Comparison of ENCODE assay signal across 23 mouse cellular contexts in genomic region chr11:40620036-40620435, GRCm38 (mm10).
DNase-seq lines count a peak whose midpoint lies in the region; ATAC-seq lines count a peak whose summit lies in the region.
"Had no signal": no experiment of that assay in that cellular context is flagged by ENCODE, and none has a peak within 500 bp of the region (broad histone marks: within the 10 kb centered on the region; RNA-seq: fewer than 3 reads in every experiment).

No protein-coding gene starts in this region.

- intact Hi-C loops in left cerebral cortex, postnatal 14 days (cut with DNase I), result no loop called here

- DNase-seq in forebrain, embryonic 14.5 days (ENCODE audit: low spot score), result peak; percentile 41
- no peak for DNase-seq in midbrain, embryonic 11.5 days (ENCODE audit: low spot score, missing footprints)
- peak; percentile 11 for DNase-seq in MN1 (ENCODE audit: low spot score)
- peak; percentile 36 for DNase-seq in retina, embryonic 14.5 days (ENCODE audit: low spot score)
- DNase-seq in thymus, postnatal 36 days, result no peak
- DNase-seq in left cerebral cortex, postnatal 14 days (ENCODE audit: low spot score in 2 of 2), result no peak
- DNase-seq: adrenal gland, adult 2 months; adrenal gland, postnatal 10 days; adrenal gland, postnatal 25 days; B cell, adult 2 months; cerebellum, adult 11-12 months; cerebellum, adult 2 months; cerebellum, adult 9-10 months; cerebellum, postnatal 10 days; cerebellum, postnatal 25 days; forebrain, postnatal 0 days had no signal

- no peaks in the 10 kb centered on the region for H3K36me3 ChIP-seq in forebrain, embryonic 14.5 days (ENCODE audit: control insufficient read depth, insufficient read depth, low read length)
- no peaks in the 10 kb centered on the region for H3K36me3 ChIP-seq in forebrain, embryonic 12.5 days (replicated peaks)
- H3K36me3 ChIP-seq in midbrain, embryonic 11.5 days (ENCODE audit: control insufficient read depth, insufficient read depth, low read length), result no peaks in the 10 kb centered on the region
- no peaks in the 10 kb centered on the region for H3K36me3 ChIP-seq in midbrain, embryonic 15.5 days (replicated peaks)
- H3K36me3 ChIP-seq: embryonic facial prominence, embryonic 10.5 days; embryonic facial prominence, embryonic 12.5 days; forebrain, embryonic 15.5 days; G1E had no signal

- no peak overlapping the region for H3K4me2 ChIP-seq in forebrain, embryonic 14.5 days (ENCODE audit: low read length)
- H3K4me2 ChIP-seq in forebrain, embryonic 12.5 days, result no peak overlapping the region
- H3K4me2 ChIP-seq in midbrain, embryonic 11.5 days, result no peak overlapping the region
- H3K4me2 ChIP-seq in midbrain, embryonic 15.5 days, result no peak overlapping the region
- H3K4me2 ChIP-seq: embryonic facial prominence, embryonic 12.5 days; forebrain, embryonic 15.5 days had no signal

- H3K27me3 ChIP-seq in forebrain, embryonic 14.5 days (replicated peaks; ENCODE audit: control insufficient read depth, insufficient read depth, low read length), result no peaks in the 10 kb centered on the region
- no peaks in the 10 kb centered on the region for H3K27me3 ChIP-seq in forebrain, embryonic 12.5 days
- H3K27me3 ChIP-seq in midbrain, embryonic 11.5 days (ENCODE audit: control insufficient read depth, insufficient read depth, low read length), result no peaks in the 10 kb centered on the region
- no peaks in the 10 kb centered on the region for H3K27me3 ChIP-seq in midbrain, embryonic 15.5 days (replicated peaks)
- H3K27me3 ChIP-seq: embryonic facial prominence, embryonic 12.5 days had no signal

- no peak overlapping the region for H3K27ac ChIP-seq in forebrain, embryonic 14.5 days (ENCODE audit: low read depth, low read length)
- H3K27ac ChIP-seq in forebrain, embryonic 12.5 days, result no peak overlapping the region
- no peak overlapping the region for H3K27ac ChIP-seq in midbrain, embryonic 11.5 days (ENCODE audit: low read depth, low read length)
- no peak overlapping the region for H3K27ac ChIP-seq in midbrain, embryonic 15.5 days
- H3K27ac ChIP-seq: embryonic facial prominence, embryonic 10.5 days; embryonic facial prominence, embryonic 12.5 days; forebrain, embryonic 15.5 days had no signal

- H3K9ac ChIP-seq in forebrain, embryonic 14.5 days (ENCODE audit: low read length), result no peak overlapping the region
- H3K9ac ChIP-seq in forebrain, embryonic 12.5 days, result no peak overlapping the region
- no peak overlapping the region for H3K9ac ChIP-seq in midbrain, embryonic 11.5 days (ENCODE audit: low read length)
- no peak overlapping the region for H3K9ac ChIP-seq in midbrain, embryonic 15.5 days
- H3K9ac ChIP-seq: embryonic facial prominence, embryonic 12.5 days; forebrain, embryonic 15.5 days; forebrain, postnatal 0 days had no signal

- no peaks in the 10 kb centered on the region for H3K4me1 ChIP-seq in forebrain, embryonic 14.5 days (ENCODE audit: control insufficient read depth, insufficient read depth, low read length)
- H3K4me1 ChIP-seq in forebrain, embryonic 12.5 days, result peaks cover 6% of the 10 kb centered on the region; the same call in 1 of the 2 replicates
- H3K4me1 ChIP-seq in midbrain, embryonic 11.5 days (ENCODE audit: control insufficient read depth, insufficient read depth, low read length), result no peaks in the 10 kb centered on the region
- 0 out of 2 replicates have a peak, but pooled peaks cover 2% of the 10 kb centered on the region for H3K4me1 ChIP-seq in midbrain, embryonic 15.5 days
- H3K4me1 ChIP-seq: embryonic facial prominence, embryonic 10.5 days; embryonic facial prominence, embryonic 12.5 days had no signal

- ATAC-seq in forebrain, embryonic 14.5 days, result no peak
- ATAC-seq in forebrain, embryonic 12.5 days (ENCODE audit: low FRiP score), result no peak
- 0 out of 2 replicates have a peak, but pooled peaks have one; percentile 5 for ATAC-seq in midbrain, embryonic 11.5 days (ENCODE audit: low FRiP score)
- ATAC-seq in midbrain, embryonic 15.5 days (replicated peaks), result no peak
- ATAC-seq: CD4-positive, CD25-positive, alpha-beta regulatory T cell, adult 4 months; forebrain, embryonic 15.5 days; forebrain, postnatal 0 days had no signal

- 14% methylated on average over 7 of the region's 7 CpGs for WGBS in forebrain, embryonic 14.5 days
- WGBS in forebrain, embryonic 12.5 days, result 36% methylated on average over 7 of the region's 7 CpGs
- 50% methylated on average over 7 of the region's 7 CpGs for WGBS in midbrain, embryonic 11.5 days
- 43% methylated on average over 7 of the region's 7 CpGs for WGBS in midbrain, embryonic 15.5 days

- no peaks in the 10 kb centered on the region for H3K9me3 ChIP-seq in forebrain, embryonic 14.5 days (replicated peaks; ENCODE audit: control insufficient read depth, low read length)
- H3K9me3 ChIP-seq in forebrain, embryonic 12.5 days, result no peaks in the 10 kb centered on the region
- no peaks in the 10 kb centered on the region for H3K9me3 ChIP-seq in midbrain, embryonic 11.5 days (ENCODE audit: control insufficient read depth, low read length)
- H3K9me3 ChIP-seq in midbrain, embryonic 15.5 days, result no peaks in the 10 kb centered on the region
- H3K9me3 ChIP-seq: embryonic facial prominence, embryonic 10.5 days; embryonic facial prominence, embryonic 12.5 days; forebrain, embryonic 15.5 days; G1E had no signal

- H3K4me3 ChIP-seq in forebrain, embryonic 14.5 days (ENCODE audit: low read depth, low read length), result no peak overlapping the region
- H3K4me3 ChIP-seq in forebrain, embryonic 12.5 days (replicated peaks), result no peak overlapping the region
- H3K4me3 ChIP-seq in midbrain, embryonic 11.5 days (ENCODE audit: low read depth, low read length), result no peak overlapping the region
- no peak overlapping the region for H3K4me3 ChIP-seq in midbrain, embryonic 15.5 days
- H3K4me3 ChIP-seq: embryonic facial prominence, embryonic 10.5 days; embryonic facial prominence, embryonic 12.5 days; forebrain, embryonic 15.5 days had no signal

Comparison
In these comparisons a context has a peak if more than half of its experiments do, and no peak if none do; other contexts are left out.
1. DNase-seq: peak in forebrain, embryonic 14.5 days (single experiment), MN1 (single experiment) and retina, embryonic 14.5 days (single experiment); none in midbrain, embryonic 11.5 days (single experiment), thymus, postnatal 36 days (0 of 2) and left cerebral cortex, postnatal 14 days (0 of 2).